Mouse (Mus musculus): ENCODE data around the gene Zdhhc3. TPM values are rescaled to one million over a fixed set of nuclear protein-coding genes. Genes with fewer than 3 reads are reported as not detected.

The Zdhhc3 gene
- polyA plus RNA-seq (2016; fragmentation: Nextera tagmentation; extraction: Ambion mirVana) = 63.7 and 63.9 TPM in 2 replicates

DNA sequence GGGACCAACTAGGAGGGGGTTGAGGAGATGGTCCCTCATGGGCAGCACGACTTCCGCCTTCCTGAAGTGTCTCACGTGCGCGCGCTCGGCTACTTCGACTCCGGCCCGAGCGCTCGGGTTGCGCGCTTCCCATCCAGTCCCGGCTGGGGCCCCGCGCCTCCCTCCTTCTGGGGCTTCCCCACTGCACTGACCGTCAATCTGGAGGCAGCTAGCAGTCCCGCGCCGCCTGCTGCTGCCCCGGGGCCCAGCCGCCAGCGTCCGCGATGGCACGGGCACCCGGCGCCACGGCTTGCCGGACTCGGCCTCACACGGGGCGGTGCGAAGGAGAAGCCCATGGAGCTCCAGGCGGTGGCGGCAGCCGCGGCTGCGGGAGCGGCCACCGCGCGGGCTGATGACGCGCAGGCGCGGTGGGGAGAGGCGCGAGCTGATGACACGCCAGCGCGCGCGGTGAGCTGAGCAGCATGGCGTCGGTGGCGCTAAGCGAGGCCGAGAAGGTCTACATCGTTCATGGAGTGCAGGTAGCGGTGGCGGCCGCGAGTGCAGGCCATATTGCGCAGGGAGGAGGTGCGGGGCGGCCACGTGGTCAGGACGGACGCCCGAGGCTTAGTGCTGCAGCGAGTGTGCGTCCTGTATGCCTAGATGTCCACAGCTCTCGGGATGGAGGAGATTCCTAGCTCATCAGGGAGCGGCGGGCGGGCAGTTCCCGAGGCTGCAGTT lies at the start of gene Zdhhc3, which contains the start of gene Exosc7:
TSS of gene Zdhhc3 (minus strand) at position 401 of the 717 bp plus-strand sequence.
TSS of gene Exosc7 (plus strand) at position 411 of the 717 bp plus-strand sequence.
- DNase-seq (ENCODE audit: low spot score) = peak; percentile 93
- H3K36me3 ChIP-seq = peaks cover 18% of the 10 kb centered on the region
- under 1% methylated on average over 79 of the region's 79 CpGs for WGBS
- peaks cover 17% of the 10 kb centered on the region; the same call in 1 of the 2 replicates for H3K4me1 ChIP-seq
- H3K27ac ChIP-seq = peak within 1 kb of the TSS; percentile 97
- no peaks in the 10 kb centered on the region for H3K9me3 ChIP-seq
- no peaks in the 10 kb centered on the region for H3K27me3 ChIP-seq (ENCODE audit: insufficient read depth, poor library complexity, severe bottlenecking)
- peak within 1 kb of the TSS; percentile 88 for H3K4me3 ChIP-seq

GRCm38 (mm10) chr9:123161792-123162191 lies 48.8 kb upstream of the Zdhhc3 start:
- H3K27me3 ChIP-seq (ENCODE audit: insufficient read depth, poor library complexity, severe bottlenecking) = peaks cover under 1% of the 10 kb centered on the region; the same call in 1 of the 2 replicates
- H3K4me3 ChIP-seq = no peak overlapping the region
- no peaks in the 10 kb centered on the region for H3K9me3 ChIP-seq
- 49% methylated on average over 2 of the region's 2 CpGs for WGBS
- H3K4me1 ChIP-seq = peaks cover 4% of the 10 kb centered on the region; the same call in 1 of the 2 replicates
- no peak overlapping the region for H3K27ac ChIP-seq
- DNase-seq (ENCODE audit: low spot score) = no peak
- H3K36me3 ChIP-seq = no peaks in the 10 kb centered on the region

- 55% methylated on average over 7 of the region's 7 CpGs for WGBS
- Histone ChIP-seq H3K9me3 (no peaks in the 10 kb centered on the region), H3K4me3 (no peak overlapping the region), H3K27me3 (ENCODE audit: insufficient read depth, poor library complexity, severe bottlenecking) (peaks cover 9% of the 10 kb centered on the region), H3K4me1 (peaks cover 8% of the 10 kb centered on the region; the same call in 1 of the 2 replicates), H3K27ac (no peak overlapping the region), H3K36me3 (no peaks in the 10 kb centered on the region)
- DNase-seq (ENCODE audit: low spot score) = no peak
Measured at GRCm38 (mm10) chr9:123159330-123159729, 46.3 kb upstream of the Zdhhc3 start.

DNA sequence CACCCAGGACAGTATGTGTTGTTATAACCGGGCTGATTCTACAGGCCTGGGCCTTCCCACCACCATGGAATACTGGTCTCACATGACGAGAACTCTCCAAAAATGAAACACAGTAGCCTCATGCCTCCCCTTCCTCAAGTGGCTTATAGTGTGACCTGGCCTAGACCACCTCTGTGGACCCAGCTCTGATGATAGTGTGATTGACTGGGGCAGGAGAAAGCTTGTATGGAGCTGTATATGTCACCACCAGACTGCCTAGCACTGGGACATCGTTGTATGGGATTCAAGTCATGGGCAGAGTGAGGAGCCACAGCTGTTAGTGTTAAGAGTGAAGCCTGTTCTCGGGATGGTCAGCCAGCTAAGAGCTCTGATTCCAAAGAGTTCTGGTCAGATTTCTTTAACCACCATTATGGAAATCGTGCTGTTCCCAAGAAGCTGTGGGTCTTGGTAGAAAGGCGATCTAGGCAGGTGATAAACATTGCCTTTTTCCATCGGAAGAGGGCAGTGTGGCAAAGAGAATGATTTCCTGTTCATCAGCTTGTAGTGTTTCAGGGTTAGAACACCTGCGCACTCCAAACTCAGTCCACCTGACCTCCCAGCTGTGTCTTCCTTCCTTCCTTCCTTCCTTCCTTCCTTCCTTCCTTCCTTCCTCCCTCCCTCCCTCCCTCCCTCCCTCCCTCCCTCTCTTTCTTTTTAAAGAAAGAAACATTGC lies 45.3 kb upstream of the Zdhhc3 start:
- no peaks in the 10 kb centered on the region for H3K36me3 ChIP-seq
- H3K4me1 ChIP-seq = peaks cover 8% of the 10 kb centered on the region; the same call in 1 of the 2 replicates
- peaks cover 9% of the 10 kb centered on the region for H3K27me3 ChIP-seq (ENCODE audit: insufficient read depth, poor library complexity, severe bottlenecking)
- no peak for DNase-seq (ENCODE audit: low spot score)
- WGBS = 56% methylated on average over 8 of the region's 8 CpGs
- no peak overlapping the region for H3K4me3 ChIP-seq
- no peak overlapping the region for H3K27ac ChIP-seq
- no peaks in the 10 kb centered on the region for H3K9me3 ChIP-seq

DNA sequence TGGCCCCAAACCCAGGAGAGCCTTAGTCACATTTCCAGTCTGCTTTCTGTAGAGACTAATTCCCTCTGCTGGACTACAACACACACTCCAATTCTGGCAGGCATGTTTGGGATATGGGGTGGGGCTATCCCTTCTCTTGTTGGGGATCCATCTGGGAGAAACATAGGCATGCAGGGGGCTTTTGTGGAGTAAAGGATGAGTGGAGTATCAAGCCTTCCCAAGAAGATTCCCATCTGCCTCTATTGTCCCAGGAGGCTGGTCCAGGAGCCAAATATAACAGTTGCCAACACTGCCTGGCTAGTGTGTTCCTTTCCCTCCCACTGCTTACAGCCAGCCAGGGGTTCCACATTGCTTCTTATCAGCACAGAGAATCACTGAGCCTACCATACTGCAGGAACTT lies 44.7 kb upstream of the Zdhhc3 start:
- H3K4me3 ChIP-seq = no peak overlapping the region
- no peak overlapping the region for H3K27ac ChIP-seq
- no peaks in the 10 kb centered on the region for H3K36me3 ChIP-seq
- no peaks in the 10 kb centered on the region for H3K9me3 ChIP-seq
- DNase-seq (ENCODE audit: low spot score) = no peak
- H3K4me1 ChIP-seq = peaks cover 8% of the 10 kb centered on the region; the same call in 1 of the 2 replicates
- H3K27me3 ChIP-seq (ENCODE audit: insufficient read depth, poor library complexity, severe bottlenecking) = peaks cover 9% of the 10 kb centered on the region

GRCm38 (mm10) chr9:123156910-123157361 lies 43.9 kb upstream of the Zdhhc3 start:
- no peaks in the 10 kb centered on the region for H3K36me3 ChIP-seq
- peak overlapping the region; percentile 42 for H3K4me3 ChIP-seq
- 17% methylated on average over 30 of the region's 30 CpGs for WGBS
- H3K27ac ChIP-seq = no peak overlapping the region
- H3K27me3 ChIP-seq (ENCODE audit: insufficient read depth, poor library complexity, severe bottlenecking) = peaks cover 9% of the 10 kb centered on the region
- 0 out of 2 replicates have a peak, but pooled peaks cover 8% of the 10 kb centered on the region for H3K4me1 ChIP-seq
- peak; percentile 81 for DNase-seq (ENCODE audit: low spot score)
- no peaks in the 10 kb centered on the region for H3K9me3 ChIP-seq

- Histone ChIP-seq H3K4me1 (0 out of 2 replicates have a peak, but pooled peaks cover 8% of the 10 kb centered on the region), H3K27me3 (ENCODE audit: insufficient read depth, poor library complexity, severe bottlenecking) (peaks cover 9% of the 10 kb centered on the region), H3K9me3 (no peaks in the 10 kb centered on the region), H3K27ac (no peak overlapping the region), H3K36me3 (no peaks in the 10 kb centered on the region), H3K4me3 (no peak overlapping the region)
- 85% methylated on average over 2 of the region's 2 CpGs for WGBS
- no peak for DNase-seq (ENCODE audit: low spot score)
Measured at GRCm38 (mm10) chr9:123153121-123153520, 40.1 kb upstream of the Zdhhc3 start.

- WGBS = 62% methylated on average over 3 of the region's 3 CpGs
- no peak overlapping the region for H3K4me3 ChIP-seq
- no peak for DNase-seq (ENCODE audit: low spot score)
Measured at GRCm38 (mm10) chr9:123152026-123152425, 39.0 kb upstream of the Zdhhc3 start.

DNA sequence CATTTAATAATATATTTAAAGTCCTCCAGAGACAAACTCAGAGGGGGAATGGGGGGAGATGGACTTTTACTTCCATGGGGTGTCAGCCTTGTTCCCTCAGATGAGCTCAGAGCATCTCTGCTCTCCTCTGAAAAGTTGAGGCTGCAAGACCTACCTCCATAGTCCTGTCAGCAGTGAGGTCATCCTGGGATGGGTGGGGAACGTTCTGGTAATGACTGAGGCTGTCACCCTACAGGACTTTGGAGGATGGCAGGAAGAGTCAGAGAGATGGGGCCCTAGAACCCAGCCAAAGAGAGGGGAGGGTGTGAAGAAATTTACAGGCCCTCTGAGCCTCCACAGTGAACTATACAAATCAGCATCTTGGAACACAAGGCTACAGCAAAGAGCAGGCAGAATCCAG lies 38.6 kb upstream of the Zdhhc3 start:
- Histone ChIP-seq H3K9me3 (no peaks in the 10 kb centered on the region), H3K4me3 (no peak overlapping the region), H3K27ac (no peak overlapping the region), H3K36me3 (no peaks in the 10 kb centered on the region), H3K27me3 (ENCODE audit: insufficient read depth, poor library complexity, severe bottlenecking) (peaks cover 6% of the 10 kb centered on the region), H3K4me1 (0 out of 2 replicates have a peak, but pooled peaks cover 2% of the 10 kb centered on the region)
- no peak for DNase-seq (ENCODE audit: low spot score)
- 26% methylated on average over 1 of the region's 1 CpGs for WGBS

More at GRCm38 (mm10) chr9:123152026-123152425, 39.0 kb upstream of the Zdhhc3 start:
- Histone ChIP-seq H3K36me3 (no peaks in the 10 kb centered on the region), H3K9me3 (no peaks in the 10 kb centered on the region), H3K27me3 (ENCODE audit: insufficient read depth, poor library complexity, severe bottlenecking) (peaks cover 9% of the 10 kb centered on the region), H3K4me1 (0 out of 2 replicates have a peak, but pooled peaks cover 6% of the 10 kb centered on the region), H3K27ac (no peak overlapping the region)

- no peaks in the 10 kb centered on the region for H3K4me1 ChIP-seq
- 85% methylated on average over 5 of the region's 5 CpGs for WGBS
- peaks cover 5% of the 10 kb centered on the region for H3K9me3 ChIP-seq
- H3K27ac ChIP-seq = no peak within 1 kb of the TSS
- peaks cover 5% of the 10 kb centered on the region; the same call in 1 of the 2 replicates for H3K36me3 ChIP-seq
- no peak for DNase-seq (ENCODE audit: low spot score)
- H3K27me3 ChIP-seq (ENCODE audit: insufficient read depth, poor library complexity, severe bottlenecking) = no peaks in the 10 kb centered on the region
- H3K4me3 ChIP-seq = no peak within 1 kb of the TSS
Measured at GRCm38 (mm10) chr9:123150241-123151020, 37.4 kb upstream of the Zdhhc3 start, which contains the start of gene Clec3b. Gene Clec3b (plus strand): TSS chr9:123150946.

- Histone ChIP-seq H3K27me3 (ENCODE audit: insufficient read depth, poor library complexity, severe bottlenecking) (no peaks in the 10 kb centered on the region), H3K9me3 (peaks cover 10% of the 10 kb centered on the region), H3K27ac (no peak overlapping the region), H3K36me3 (peaks cover 19% of the 10 kb centered on the region), H3K4me1 (no peaks in the 10 kb centered on the region), H3K4me3 (no peak overlapping the region)
- DNase-seq (ENCODE audit: low spot score) = peak; percentile 52
- WGBS = 80% methylated on average over 5 of the region's 5 CpGs
Measured at GRCm38 (mm10) chr9:123148430-123148829, 35.4 kb upstream of the Zdhhc3 start.

GRCm38 (mm10) chr9:123139887-123140614 lies 27.0 kb upstream of the Zdhhc3 start:
- no peak for DNase-seq (ENCODE audit: low spot score)
- H3K36me3 ChIP-seq = peaks cover 91% of the 10 kb centered on the region
- no peaks in the 10 kb centered on the region for H3K4me1 ChIP-seq
- no peak overlapping the region for H3K4me3 ChIP-seq
- no peaks in the 10 kb centered on the region for H3K27me3 ChIP-seq (ENCODE audit: insufficient read depth, poor library complexity, severe bottlenecking)
- WGBS = 87% methylated on average over 4 of the region's 4 CpGs
- H3K27ac ChIP-seq = no peak overlapping the region
- peaks cover 1% of the 10 kb centered on the region; the same call in 1 of the 2 replicates for H3K9me3 ChIP-seq
